Mouse (Mus musculus): ENCODE measurements around the gene Slc22a6.

- TF ChIP-seq POLR2AphosphoS2 (IDR thresholded peaks at IDR 0.05; ENCODE audit: low read length), result no peak
- no peak for TF ChIP-seq MEF2A (IDR thresholded peaks at IDR 0.05; ENCODE audit: extremely low read depth, insufficient replicate concordance, low read depth, low read length, poor library complexity, severe bottlenecking)
- TF ChIP-seq EP300 (IDR thresholded peaks at IDR 0.05; ENCODE audit: low read depth in 1 of 2, low read length in 2 of 2), result no peak
- TF ChIP-seq POLR2A (IDR thresholded peaks at IDR 0.05; ENCODE audit: control insufficient read depth in 1 of 2, insufficient read depth in 1 of 2, low read depth in 1 of 2, low read length in 2 of 2, poor library complexity in 1 of 2), result no peak
- no peak for TF ChIP-seq CTCF (IDR thresholded peaks at IDR 0.05 in 2 of 3, conservative IDR thresholded peaks at IDR 0.05 in 1 of 3; ENCODE audit: control insufficient read depth in 1 of 3, insufficient read depth in 1 of 3, low read depth in 2 of 3, low read length in 3 of 3, poor library complexity in 1 of 3, severe bottlenecking in 1 of 3)
- TF ChIP-seq CHD2 (IDR thresholded peaks at IDR 0.05; ENCODE audit: low read length), result no peak
- TF ChIP-seq ETS1 (IDR thresholded peaks at IDR 0.05; ENCODE audit: low read depth, low read length), result no peak
- TF ChIP-seq TAL1 (IDR thresholded peaks at IDR 0.05; ENCODE audit: low read length), result no peak
- no peak for TF ChIP-seq MAZ (IDR thresholded peaks at IDR 0.05; ENCODE audit: low read depth, low read length)
- TF ChIP-seq KAT2A (conservative IDR thresholded peaks at IDR 0.05; ENCODE audit: low read depth, low read length), result no peak
- no peak for TF ChIP-seq RAD21 (IDR thresholded peaks at IDR 0.05; ENCODE audit: low read depth, low read length)
- TF ChIP-seq HCFC1 (IDR thresholded peaks at IDR 0.05; ENCODE audit: low read depth, low read length), result no peak
- no peak for TF ChIP-seq JUND (IDR thresholded peaks at IDR 0.05; ENCODE audit: low read depth, low read length)
- TF ChIP-seq E2F4 (IDR thresholded peaks at IDR 0.05; ENCODE audit: borderline replicate concordance, low read depth, low read length), result no peak
These were observed 38.0 kb downstream of the Slc22a6 start for GRCm38 (mm10) chr19:8655833-8656232.
